Mouse (Mus musculus): ENCODE data around the gene Cacna2d3. TPM values are rescaled to one million over a fixed set of nuclear protein-coding genes. Genes with fewer than 3 reads are reported as not detected.

Gene Cacna2d3
- polyA plus RNA-seq, 1 experiment from 2014 or later: 63.0 TPM

GRCm38 (mm10) chr14:29669826-29670225, 51.8 kb downstream of the Cacna2d3 start:
- Histone ChIP-seq H3K4me1 (ENCODE audit: control insufficient read depth, insufficient read depth, low read length) (no peaks in the 10 kb centered on the region), H3K27me3 (ENCODE audit: control insufficient read depth, insufficient read depth, low read length) (no peaks in the 10 kb centered on the region)
- WGBS: 42% methylated on average over 5 of the region's 5 CpGs

GRCm38 (mm10) chr14:29657006-29657405, 64.7 kb downstream of the Cacna2d3 start:
- Histone ChIP-seq H3K27me3 (ENCODE audit: control insufficient read depth, insufficient read depth, low read length) (no peaks in the 10 kb centered on the region), H3K4me3 (ENCODE audit: low read depth, low read length) (no peak overlapping the region), H3K27ac (ENCODE audit: low read depth, low read length) (no peak overlapping the region), H3K9me3 (ENCODE audit: control insufficient read depth, low read length) (no peaks in the 10 kb centered on the region), H3K4me1 (ENCODE audit: control insufficient read depth, insufficient read depth, low read length) (no peaks in the 10 kb centered on the region), H3K9ac (replicated peaks; ENCODE audit: low read depth, low read length) (no peak overlapping the region), H3K36me3 (ENCODE audit: control insufficient read depth, insufficient read depth, low read length) (no peaks in the 10 kb centered on the region), H3K4me2 (ENCODE audit: low read depth, low read length) (no peak overlapping the region)
- WGBS: 52% methylated on average over 1 of the region's 1 CpGs
- no peak for ATAC-seq (ENCODE audit: low read depth)

More at GRCm38 (mm10) chr14:29669826-29670225, 51.8 kb downstream of the Cacna2d3 start:
- H3K4me2 ChIP-seq (ENCODE audit: low read depth, low read length): no peak overlapping the region
- no peak overlapping the region for H3K4me3 ChIP-seq (ENCODE audit: low read depth, low read length)
- no peaks in the 10 kb centered on the region for H3K9me3 ChIP-seq (ENCODE audit: control insufficient read depth, low read length)
- H3K36me3 ChIP-seq (ENCODE audit: control insufficient read depth, insufficient read depth, low read length): no peaks in the 10 kb centered on the region
- ATAC-seq (ENCODE audit: low read depth): no peak
- no peak overlapping the region for H3K27ac ChIP-seq (ENCODE audit: low read depth, low read length)
- H3K9ac ChIP-seq (replicated peaks; ENCODE audit: low read depth, low read length): no peak overlapping the region

- Histone ChIP-seq H3K27me3 (ENCODE audit: control insufficient read depth, insufficient read depth, low read length) (no peaks in the 10 kb centered on the region), H3K9ac (replicated peaks; ENCODE audit: low read depth, low read length) (no peak overlapping the region), H3K36me3 (ENCODE audit: control insufficient read depth, insufficient read depth, low read length) (no peaks in the 10 kb centered on the region), H3K4me1 (ENCODE audit: control insufficient read depth, insufficient read depth, low read length) (no peaks in the 10 kb centered on the region), H3K27ac (ENCODE audit: low read depth, low read length) (no peak overlapping the region), H3K9me3 (ENCODE audit: control insufficient read depth, low read length) (no peaks in the 10 kb centered on the region), H3K4me2 (ENCODE audit: low read depth, low read length) (no peak overlapping the region), H3K4me3 (ENCODE audit: low read depth, low read length) (no peak overlapping the region)
- WGBS: 66% methylated on average over 5 of the region's 5 CpGs
- ATAC-seq (ENCODE audit: low read depth): no peak
These were observed 71.1 kb downstream of the Cacna2d3 start for GRCm38 (mm10) chr14:29650591-29650990.

GRCm38 (mm10) chr14:29648721-29649120, 72.9 kb downstream of the Cacna2d3 start:
- Histone ChIP-seq H3K4me1 (ENCODE audit: control insufficient read depth, insufficient read depth, low read length) (no peaks in the 10 kb centered on the region), H3K9ac (replicated peaks; ENCODE audit: low read depth, low read length) (no peak overlapping the region), H3K36me3 (ENCODE audit: control insufficient read depth, insufficient read depth, low read length) (no peaks in the 10 kb centered on the region), H3K4me3 (ENCODE audit: low read depth, low read length) (no peak overlapping the region), H3K9me3 (ENCODE audit: control insufficient read depth, low read length) (no peaks in the 10 kb centered on the region), H3K27me3 (ENCODE audit: control insufficient read depth, insufficient read depth, low read length) (no peaks in the 10 kb centered on the region), H3K27ac (ENCODE audit: low read depth, low read length) (0 out of 2 replicates have a peak overlapping the region, but pooled peaks have one; percentile 11), H3K4me2 (ENCODE audit: low read depth, low read length) (no peak overlapping the region)
- no peak for ATAC-seq (ENCODE audit: low read depth)
- 40% methylated on average over 6 of the region's 6 CpGs for WGBS

- 73% methylated on average over 11 of the region's 11 CpGs for WGBS
- Histone ChIP-seq H3K36me3 (ENCODE audit: control insufficient read depth, insufficient read depth, low read length) (no peaks in the 10 kb centered on the region), H3K27me3 (ENCODE audit: control insufficient read depth, insufficient read depth, low read length) (no peaks in the 10 kb centered on the region), H3K27ac (ENCODE audit: low read depth, low read length) (no peak overlapping the region), H3K4me1 (ENCODE audit: control insufficient read depth, insufficient read depth, low read length) (no peaks in the 10 kb centered on the region), H3K9me3 (ENCODE audit: control insufficient read depth, low read length) (no peaks in the 10 kb centered on the region), H3K4me3 (ENCODE audit: low read depth, low read length) (no peak overlapping the region), H3K4me2 (ENCODE audit: low read depth, low read length) (no peak overlapping the region), H3K9ac (replicated peaks; ENCODE audit: low read depth, low read length) (no peak overlapping the region)
- no peak for ATAC-seq (ENCODE audit: low read depth)
These were observed 76.2 kb downstream of the Cacna2d3 start for GRCm38 (mm10) chr14:29645421-29645820.

DNA sequence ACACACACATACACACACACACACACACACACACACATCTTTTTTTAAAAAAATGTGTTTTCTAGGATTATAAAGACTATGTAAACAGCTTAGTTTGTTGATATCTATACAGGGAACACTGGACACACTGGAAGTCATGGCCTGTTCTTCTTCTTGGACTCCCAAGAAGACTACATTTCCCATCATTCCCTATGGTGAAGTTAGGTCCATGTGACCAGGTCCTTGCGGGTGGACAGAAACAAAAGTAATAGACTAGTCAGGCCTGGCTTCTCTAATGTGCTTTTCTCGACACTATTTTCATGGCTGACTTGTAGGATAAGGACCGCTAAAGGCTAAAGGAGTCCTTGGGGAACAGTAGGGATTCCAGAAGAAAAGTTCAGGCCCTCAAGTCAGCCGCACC, 78.4 kb downstream of the Cacna2d3 start:
- H3K4me2 ChIP-seq (ENCODE audit: low read depth, low read length): no peak overlapping the region

GRCm38 (mm10) chr14:29639266-29639665, 82.4 kb downstream of the Cacna2d3 start:
- no peak for ATAC-seq (ENCODE audit: low read depth)
- H3K27ac ChIP-seq (ENCODE audit: low read depth, low read length): no peak overlapping the region; the same call in 1 of the 2 replicates

More for the DNA sequence above, 78.4 kb downstream of the Cacna2d3 start:
- no peak overlapping the region for H3K9ac ChIP-seq (replicated peaks; ENCODE audit: low read depth, low read length)
- H3K27ac ChIP-seq (ENCODE audit: low read depth, low read length): no peak overlapping the region
- no peaks in the 10 kb centered on the region for H3K36me3 ChIP-seq (ENCODE audit: control insufficient read depth, insufficient read depth, low read length)
- H3K4me1 ChIP-seq (ENCODE audit: control insufficient read depth, insufficient read depth, low read length): no peaks in the 10 kb centered on the region
- no peak overlapping the region for H3K4me3 ChIP-seq (ENCODE audit: low read depth, low read length)
- no peaks in the 10 kb centered on the region for H3K9me3 ChIP-seq (ENCODE audit: control insufficient read depth, low read length)
- no peaks in the 10 kb centered on the region for H3K27me3 ChIP-seq (ENCODE audit: control insufficient read depth, insufficient read depth, low read length)
- ATAC-seq (ENCODE audit: low read depth): no peak
- 74% methylated on average over 4 of the region's 4 CpGs for WGBS

GRCm38 (mm10) chr14:29628213-29628612, 93.5 kb downstream of the Cacna2d3 start:
- Histone ChIP-seq H3K9me3 (ENCODE audit: control insufficient read depth, low read length) (no peaks in the 10 kb centered on the region), H3K4me3 (ENCODE audit: low read depth, low read length) (no peak overlapping the region), H3K4me2 (ENCODE audit: low read depth, low read length) (no peak overlapping the region), H3K4me1 (ENCODE audit: control insufficient read depth, insufficient read depth, low read length) (no peaks in the 10 kb centered on the region), H3K9ac (replicated peaks; ENCODE audit: low read depth, low read length) (no peak overlapping the region), H3K36me3 (ENCODE audit: control insufficient read depth, insufficient read depth, low read length) (no peaks in the 10 kb centered on the region), H3K27me3 (ENCODE audit: control insufficient read depth, insufficient read depth, low read length) (no peaks in the 10 kb centered on the region), H3K27ac (ENCODE audit: low read depth, low read length) (no peak overlapping the region)
- ATAC-seq (ENCODE audit: low read depth): no peak
- 75% methylated on average over 8 of the region's 8 CpGs for WGBS

More at GRCm38 (mm10) chr14:29639266-29639665, 82.4 kb downstream of the Cacna2d3 start:
- 51% methylated on average over 3 of the region's 3 CpGs for WGBS
- H3K9me3 ChIP-seq (ENCODE audit: control insufficient read depth, low read length): no peaks in the 10 kb centered on the region
- H3K9ac ChIP-seq (replicated peaks; ENCODE audit: low read depth, low read length): no peak overlapping the region
- no peak overlapping the region for H3K4me3 ChIP-seq (ENCODE audit: low read depth, low read length)
- no peak overlapping the region for H3K4me2 ChIP-seq (ENCODE audit: low read depth, low read length)
- no peaks in the 10 kb centered on the region for H3K36me3 ChIP-seq (ENCODE audit: control insufficient read depth, insufficient read depth, low read length)
- H3K4me1 ChIP-seq (ENCODE audit: control insufficient read depth, insufficient read depth, low read length): no peaks in the 10 kb centered on the region
- no peaks in the 10 kb centered on the region for H3K27me3 ChIP-seq (ENCODE audit: control insufficient read depth, insufficient read depth, low read length)

- Histone ChIP-seq H3K27ac (ENCODE audit: low read depth, low read length) (no peak overlapping the region), H3K4me3 (ENCODE audit: low read depth, low read length) (no peak overlapping the region), H3K4me2 (ENCODE audit: low read depth, low read length) (no peak overlapping the region), H3K9ac (replicated peaks; ENCODE audit: low read depth, low read length) (no peak overlapping the region), H3K27me3 (ENCODE audit: control insufficient read depth, insufficient read depth, low read length) (no peaks in the 10 kb centered on the region), H3K9me3 (ENCODE audit: control insufficient read depth, low read length) (no peaks in the 10 kb centered on the region), H3K4me1 (ENCODE audit: control insufficient read depth, insufficient read depth, low read length) (0 out of 2 replicates have a peak, but pooled peaks cover 4% of the 10 kb centered on the region), H3K36me3 (ENCODE audit: control insufficient read depth, insufficient read depth, low read length) (no peaks in the 10 kb centered on the region)
- no peak for ATAC-seq (ENCODE audit: low read depth)
- WGBS: 59% methylated on average over 5 of the region's 5 CpGs
These were observed 109.2 kb downstream of the Cacna2d3 start for GRCm38 (mm10) chr14:29612436-29612835.

Data from neural tube, embryonic 14.5 days (tissue).